ENCODE assay signal across 23 mouse cellular contexts in genomic region chr14:59297391-59297790, GRCm38 (mm10). TPM values are rescaled to one million over a fixed set of nuclear protein-coding genes. Genes with fewer than 3 reads are reported as not detected.
DNase-seq lines count a peak whose midpoint lies in the region; ATAC-seq and TF ChIP-seq lines count a peak whose summit lies in the region.
"Not testable (repeated sequence)": the region's sequence is repeated elsewhere in the genome, so short reads cannot be mapped to it uniquely, and the experiment has no call there.
"Had no signal": no experiment of that assay in that cellular context is flagged by ENCODE, and none has a peak within 500 bp of the region (broad histone marks: within the 10 kb centered on the region; RNA-seq: fewer than 3 reads in every experiment).

TSS of gene Phf11a (minus strand) at chr14:59297522.

- H3K9me3 ChIP-seq in MEL (replicated peaks; ENCODE audit: insufficient read depth, low read length): not testable (repeated sequence)

- H3K27me3 ChIP-seq in MEL (ENCODE audit: control insufficient read depth in 1 of 2, insufficient read depth in 2 of 2, low read length in 2 of 2); splenic B cell, adult 2 months (ENCODE audit: control insufficient read depth, insufficient read depth, low read length, poor library complexity, severe bottlenecking): not testable (repeated sequence)

- peak; percentile 90 for ATAC-seq in monocyte, adult 5-6 weeks (replicated peaks; ENCODE audit: insufficient number of reproducible peaks, low FRiP score, low TSS enrichment, poor library complexity, severe bottlenecking)

- H3K27ac ChIP-seq in MEL (ENCODE audit: control insufficient read depth, low read depth, low read length): not testable (repeated sequence)

- not testable (repeated sequence) for H3K4me1 ChIP-seq in MEL (ENCODE audit: control insufficient read depth in 1 of 2, insufficient read depth in 2 of 2, low read length in 2 of 2)

- not testable (repeated sequence) for H3K9ac ChIP-seq in MEL (ENCODE audit: control insufficient read depth, low read depth, low read length, poor library complexity, severe bottlenecking)

- TF ChIP-seq CTCF in MEL (IDR thresholded peaks at IDR 0.05 in 2 of 3, conservative IDR thresholded peaks at IDR 0.05 in 1 of 3; ENCODE audit: control insufficient read depth in 1 of 3, insufficient read depth in 1 of 3, low read depth in 2 of 3, low read length in 3 of 3, poor library complexity in 1 of 3, severe bottlenecking in 1 of 3): not testable (repeated sequence)

- not testable (repeated sequence) for TF ChIP-seq RAD21 in MEL (IDR thresholded peaks at IDR 0.05; ENCODE audit: low read depth, low read length)

- H3K36me3 ChIP-seq in MEL (ENCODE audit: control insufficient read depth in 1 of 2, insufficient read depth in 2 of 2, low read length in 2 of 2); splenic B cell, adult 2 months (ENCODE audit: control insufficient read depth, insufficient read depth, low read length, poor library complexity, severe bottlenecking): not testable (repeated sequence)

- H3K4me3 ChIP-seq in MEL (ENCODE audit: control insufficient read depth in 1 of 2, insufficient read depth in 1 of 2, low read depth in 2 of 2, low read length in 2 of 2): 0 out of 4 replicates have a peak within 1 kb of the TSS, but pooled peaks of 1 of the 2 experiments have one; percentile 1

- not testable (repeated sequence) for TF ChIP-seq POLR2A in MEL (IDR thresholded peaks at IDR 0.05; ENCODE audit: control insufficient read depth in 1 of 2, insufficient read depth in 1 of 2, low read depth in 1 of 2, low read length in 2 of 2, poor library complexity in 1 of 2)

- not testable (repeated sequence) for H3K79me2 ChIP-seq in MEL (ENCODE audit: control insufficient read depth, insufficient read depth, low read length, poor library complexity)

- not testable (repeated sequence) for TF ChIP-seq EP300 in MEL (IDR thresholded peaks at IDR 0.05; ENCODE audit: low read depth in 1 of 2, low read length in 2 of 2)

- DNase-seq in 416B (ENCODE audit: low read depth) (peak; percentile 9), MEL (ENCODE audit: low read depth, low spot score) (peak; percentile 16)
- peak; percentile 1 for DNase-seq in adrenal gland, postnatal 10 days
- peak; percentile 4 to 29 for DNase-seq in heart, adult 9 months (ENCODE audit: low spot score in 2 of 2)
- peak; percentile 14 to 20 for DNase-seq in kidney, postnatal 36 days
- DNase-seq in lung, postnatal 10 days: peak; percentile 7
- DNase-seq in splenic B cell, adult 2 months (ENCODE audit: low read depth, low spot score): peak; percentile 39

RNA-seq across cellular contexts. Expression of gene Phf11a, which starts in this region (rescaled TPM):
- not detected in 2 replicates for total RNA-seq in MEL (2012; rRNA removed)
- under 1 TPM in 1 of 2 experiments, not detected in 1; 0.25 TPM for polyA plus RNA-seq in MEL (2012; ENCODE audit: insufficient read depth in 1 of 2, insufficient read length in 2 of 2, low read depth in 1 of 2, low replicate concordance in 2 of 2, missing spikeins in 1 of 2)
- under 1 TPM; 0.36 to 0.39 TPM for total RNA-seq in adrenal gland, postnatal 10 days (2021)
- total RNA-seq in monocyte, adult 5-6 weeks (2017): 27.5 to 39.3 TPM (median 31.4 TPM) in 3 replicates
- total RNA-seq: G1E; gastrocnemius, postnatal 10 days; layer of hippocampus, postnatal 25 days; left cerebral cortex, postnatal 14 days; midbrain, postnatal 0 days had no signal
- polyA plus RNA-seq: C2C12; embryonic facial prominence, embryonic 13.5 days; forebrain, embryonic 14.5 days; G1E; heart, embryonic 10.5 days; hindbrain, embryonic 11.5 days; kidney, embryonic 14.5 days; limb, embryonic 13.5 days; lung, embryonic 16.5 days; midbrain, embryonic 10.5 days; midbrain, postnatal 0 days; neural tube, embryonic 12.5 days had no signal

Comparison
In these comparisons a context has a peak if more than half of its experiments do, and no peak if none do; other contexts are left out.
1. RNA of gene Phf11a (total RNA-seq): 27.5 to 39.3 TPM in monocyte, adult 5-6 weeks; 0.36 to 0.39 TPM in adrenal gland, postnatal 10 days and not detected in MEL; every median in the first group is over 10 times any median in the second.
2. Peak in DNase-seq in MEL; RNA of the gene not detected or under 1 TPM.
3. Peak in DNase-seq in adrenal gland, postnatal 10 days; RNA of the gene not detected or under 1 TPM.
4. Peak in every context shown above with its lines, with median percentiles within 50 percentile points of each other: DNase-seq.